Mouse (Mus musculus): ENCODE data around the gene Cacna2d3. TPM values are rescaled to one million over a fixed set of nuclear protein-coding genes. Genes with fewer than 3 reads are reported as not detected.

The Cacna2d3 gene
- total and polyA plus RNA-seq, 3 experiments: not detected

- no peak for DNase-seq (ENCODE audit: extremely low read depth)
- Histone ChIP-seq H3K4me3 (replicated peaks in 1 of 3; ENCODE audit: low read depth in 2 of 3, low read length in 2 of 3, poor library complexity in 1 of 3) (no peak overlapping the region), H3K27me3 (replicated peaks) (peaks cover 20% of the 10 kb centered on the region), H3K36me3 (replicated peaks in 1 of 2; ENCODE audit: control insufficient read depth in 1 of 2, insufficient read depth in 1 of 2, low read length in 1 of 2) (no peaks in the 10 kb centered on the region), H3K9me3 (replicated peaks; ENCODE audit: low read length) (no peaks in the 10 kb centered on the region), H3K9ac (ENCODE audit: insufficient read depth, low read depth) (no peak overlapping the region), H3K4me1 (ENCODE audit: control insufficient read depth in 1 of 2, insufficient read depth in 2 of 2) (no peaks in the 10 kb centered on the region), H3K27ac (ENCODE audit: insufficient read depth, low read depth) (no peak overlapping the region), H3K79me2 (replicated peaks; ENCODE audit: control insufficient read depth, extremely low read depth, insufficient read depth, poor library complexity, severe bottlenecking) (no peaks in the 10 kb centered on the region), H3K4me2 (ENCODE audit: insufficient read depth, low read depth, poor library complexity, severe bottlenecking) (no peak overlapping the region)
- TF ChIP-seq E2F4 (IDR thresholded peaks at IDR 0.05; ENCODE audit: insufficient replicate concordance, low read depth, low read length) (no peak), RCOR1 (conservative IDR thresholded peaks at IDR 0.05; ENCODE audit: low read depth, low read length) (no peak), MYC (IDR thresholded peaks at IDR 0.05; ENCODE audit: low read depth, low read length) (no peak), POLR2A (IDR thresholded peaks at IDR 0.05; ENCODE audit: low read depth, low read length) (no peak), GABPA (IDR thresholded peaks at IDR 0.05; ENCODE audit: insufficient replicate concordance, low read depth, low read length) (no peak), USF1 (IDR thresholded peaks at IDR 0.05; ENCODE audit: low read depth, low read length) (no peak), MEF2A (IDR thresholded peaks at IDR 0.05; ENCODE audit: borderline replicate concordance, low read depth, low read length) (no peak), ZKSCAN1 (IDR thresholded peaks at IDR 0.05; ENCODE audit: borderline replicate concordance, low read depth, low read length) (no peak), JUN (IDR thresholded peaks at IDR 0.05; ENCODE audit: insufficient read depth, low read depth, low read length) (no peak), EP300 (IDR thresholded peaks at IDR 0.05; ENCODE audit: low read length) (no peak), USF2 (conservative IDR thresholded peaks at IDR 0.05; ENCODE audit: low read depth, low read length) (no peak), NRF1 (IDR thresholded peaks at IDR 0.05; ENCODE audit: low read depth, low read length) (no peak), TBP (conservative IDR thresholded peaks at IDR 0.05; ENCODE audit: low read depth, low read length) (no peak), NELFE (IDR thresholded peaks at IDR 0.05; ENCODE audit: low read depth, low read length) (no peak), MXI1 (IDR thresholded peaks at IDR 0.05; ENCODE audit: low read depth, low read length) (no peak)
- dilution Hi-C loops (cut with MboI; ENCODE audit: extremely low pct_ligation_motif_present, extremely low pct_unique_long_range_greater_than_20kb, low sequenced_read_pairs) (no loop called here), in situ Hi-C loops (cut with MboI; ENCODE audit: low pct_ligation_motif_present, low pct_unique_long_range_greater_than_20kb, low sequenced_read_pairs) (no loop called here)
Measured at GRCm38 (mm10) chr14:29752876-29753275, 31.2 kb upstream of the Cacna2d3 start.

GRCm38 (mm10) chr14:29738751-29739150, 17.1 kb upstream of the Cacna2d3 start:
- Histone ChIP-seq H3K9ac (ENCODE audit: insufficient read depth, low read depth) (no peak overlapping the region), H3K4me3 (replicated peaks in 1 of 3; ENCODE audit: low read depth in 2 of 3, low read length in 2 of 3, poor library complexity in 1 of 3) (no peak overlapping the region), H3K27ac (ENCODE audit: insufficient read depth, low read depth) (no peak overlapping the region), H3K4me1 (ENCODE audit: control insufficient read depth in 1 of 2, insufficient read depth in 2 of 2) (no peaks in the 10 kb centered on the region; a peak in 1 of 4 replicates), H3K4me2 (ENCODE audit: insufficient read depth, low read depth, poor library complexity, severe bottlenecking) (no peak overlapping the region), H3K9me3 (replicated peaks; ENCODE audit: low read length) (no peaks in the 10 kb centered on the region), H3K27me3 (replicated peaks) (peaks cover 30% of the 10 kb centered on the region), H3K36me3 (replicated peaks in 1 of 2; ENCODE audit: control insufficient read depth in 1 of 2, insufficient read depth in 1 of 2, low read length in 1 of 2) (no peaks in the 10 kb centered on the region), H3K79me2 (replicated peaks; ENCODE audit: control insufficient read depth, extremely low read depth, insufficient read depth, poor library complexity, severe bottlenecking) (no peaks in the 10 kb centered on the region)
- dilution Hi-C loops (cut with MboI; ENCODE audit: extremely low pct_ligation_motif_present, extremely low pct_unique_long_range_greater_than_20kb, low sequenced_read_pairs): no loop called here
- no peak for DNase-seq (ENCODE audit: extremely low read depth)
- in situ Hi-C loops (cut with MboI; ENCODE audit: low pct_ligation_motif_present, low pct_unique_long_range_greater_than_20kb, low sequenced_read_pairs): no loop called here
- TF ChIP-seq GABPA (IDR thresholded peaks at IDR 0.05; ENCODE audit: insufficient replicate concordance, low read depth, low read length) (no peak), POLR2AphosphoS2 (IDR thresholded peaks at IDR 0.05; ENCODE audit: low read depth, low read length) (no peak), ZMIZ1 (IDR thresholded peaks at IDR 0.05; ENCODE audit: low read depth, low read length) (no peak), JUN (IDR thresholded peaks at IDR 0.05; ENCODE audit: insufficient read depth, low read depth, low read length) (no peak)

Data from CH12.LX (cell line).